Mouse (Mus musculus) thymus, adult 2 months (tissue): ENCODE data around the gene Mthfd2.

Experiments
- CTCF ChIP-seq: fragments of 200-500 bp; IDR thresholded peaks from 2 replicates; pipeline ENCODE4 v1.5.1; 2012; ENCODE audit warnings: mild to moderate bottlenecking, control low read depth, low read length, moderate library complexity, borderline replicate concordance; ENCODE audit not compliant: control insufficient read depth, poor library complexity, insufficient read depth; ENCODE audit errors: extremely low read depth
- POLR2A ChIP-seq: fragments of 200-500 bp; IDR thresholded peaks from 2 replicates; pipeline ENCODE4 v1.6.1; 2012; ENCODE audit warnings: mild to moderate bottlenecking, low read length, control low read depth, moderate library complexity; ENCODE audit not compliant: control insufficient read depth, poor library complexity, insufficient read depth; ENCODE audit errors: extremely low read depth

DNA sequence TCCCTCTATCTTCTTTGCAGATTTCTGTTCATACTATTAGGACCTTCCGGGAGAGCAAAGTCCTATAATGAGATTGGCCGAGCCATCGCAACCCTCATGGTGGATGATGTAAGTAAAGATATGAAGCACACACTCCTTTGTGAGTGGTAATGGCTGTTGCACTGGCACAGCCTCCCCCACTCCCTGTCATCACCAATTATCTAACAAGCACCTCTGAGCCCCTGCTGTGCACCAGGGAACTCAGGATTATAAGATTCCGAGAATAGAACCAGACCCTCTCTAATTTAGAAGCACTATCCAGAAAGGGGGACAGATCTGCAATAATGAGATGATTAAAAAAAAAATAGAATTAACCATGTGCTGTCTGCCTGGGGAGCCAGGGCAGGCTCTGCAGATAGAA lies 60.1 kb downstream of the Mthfd2 start:
- TF ChIP-seq CTCF (no peak), POLR2A (no peak)
